Mouse (Mus musculus) spleen, adult 2 months (tissue): ENCODE results near the gene Vav2.

ENCODE experiments used
- CTCF ChIP-seq: fragments of 200-500 bp; IDR thresholded peaks from 2 replicates; pipeline ENCODE4 v1.5.1; 2011; ENCODE audit warnings: mild to moderate bottlenecking, inconsistent platforms; ENCODE audit not compliant: insufficient read depth, insufficient read length, insufficient replicate concordance; ENCODE audit errors: extremely low read depth
- POLR2A ChIP-seq: fragments of 200-500 bp; IDR thresholded peaks from 2 replicates; pipeline ENCODE4 v1.6.1; 2011; ENCODE audit warnings: low read depth, low read length, inconsistent platforms

- TF ChIP-seq POLR2A, result no peak
- TF ChIP-seq CTCF, result no peak
These were observed 39.6 kb downstream of the Vav2 start for GRCm38 (mm10) chr2:27387209-27387608.
